Mouse (Mus musculus): ENCODE measurements around the gene Kin. TPM values are rescaled to one million over a fixed set of nuclear protein-coding genes. Genes with fewer than 3 reads are reported as not detected.

Gene Kin
- polyA plus RNA-seq, 1 experiment: 23.4 TPM

DNA sequence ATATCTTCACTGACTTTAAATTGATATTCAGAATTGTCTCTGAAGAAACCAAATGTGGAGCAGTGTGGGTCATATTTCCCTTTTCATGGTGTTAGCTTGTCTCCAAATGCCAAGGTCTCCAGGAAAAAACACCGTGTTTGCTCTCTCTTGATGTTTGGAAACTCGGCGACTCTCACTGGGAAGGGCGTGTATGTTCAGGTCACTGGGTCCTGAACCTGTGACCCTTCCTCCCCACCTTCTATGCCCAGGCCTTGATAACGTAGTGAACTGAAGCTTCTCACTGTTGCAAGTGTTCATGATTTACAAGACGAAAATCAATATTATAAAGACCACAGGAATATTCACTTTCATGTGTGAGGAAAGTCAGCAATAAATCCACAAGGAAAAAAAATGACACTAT is 53.5 kb downstream of the Kin start:
- no peaks in the 10 kb centered on the region for H3K4me1 ChIP-seq (ENCODE audit: control insufficient read depth, insufficient read depth, insufficient read length, low read length)
- no peak overlapping the region for H3K4me3 ChIP-seq (ENCODE audit: insufficient read depth, low read depth, low read length)
- no peak overlapping the region for H3K27ac ChIP-seq (replicated peaks; ENCODE audit: low read depth, low read length)

- Histone ChIP-seq H3K27ac (replicated peaks; ENCODE audit: low read depth, low read length) (no peak overlapping the region), H3K4me1 (ENCODE audit: control insufficient read depth, insufficient read depth, insufficient read length, low read length) (no peaks in the 10 kb centered on the region), H3K4me3 (ENCODE audit: insufficient read depth, low read depth, low read length) (no peak overlapping the region)
Observed at GRCm38 (mm10) chr2:10137320-10137719, 56.9 kb downstream of the Kin start.

- no peaks in the 10 kb centered on the region for H3K4me1 ChIP-seq (ENCODE audit: control insufficient read depth, insufficient read depth, insufficient read length, low read length)
- H3K4me3 ChIP-seq (ENCODE audit: insufficient read depth, low read depth, low read length): no peak overlapping the region
- no peak overlapping the region for H3K27ac ChIP-seq (replicated peaks; ENCODE audit: low read depth, low read length)
Observed at GRCm38 (mm10) chr2:10140456-10140855, 60.1 kb downstream of the Kin start.

Other genes starting within 250 kb of the Kin start
- not detected in 2 replicates for gene 4930412O13Rik, start 199.3 kb upstream of the Kin start, polyA plus RNA-seq (2012; ENCODE audit: insufficient read depth, insufficient read length, missing spikeins)
- gene 9230102O04Rik, start 191.1 kb upstream of the Kin start, polyA plus RNA-seq (2012; ENCODE audit: insufficient read depth, insufficient read length, missing spikeins): not detected in 2 replicates
- not detected in 2 replicates for gene Gata3, start 190.6 kb upstream of the Kin start, polyA plus RNA-seq (2012; ENCODE audit: insufficient read depth, insufficient read length, missing spikeins)
- gene Taf3, start 32.0 kb upstream of the Kin start, polyA plus RNA-seq (2012; ENCODE audit: insufficient read depth, insufficient read length, missing spikeins): 6.9 and 7.3 TPM in 2 replicates
- gene Atp5c1, start 83 bp upstream of the Kin start, polyA plus RNA-seq (2012; ENCODE audit: insufficient read depth, insufficient read length, missing spikeins): 1,471 and 1,656 TPM in 2 replicates
- 0.44 and 0.58 TPM in 2 replicates for gene Itih2, start 50.8 kb downstream of the Kin start, polyA plus RNA-seq (2012; ENCODE audit: insufficient read depth, insufficient read length, missing spikeins)
- gene Itih5, start 73.0 kb downstream of the Kin start, polyA plus RNA-seq (2012; ENCODE audit: insufficient read depth, insufficient read length, missing spikeins): 48.7 and 77.9 TPM in 2 replicates